22 mouse cellular contexts compared by ENCODE assay signal in genomic region chr11:53260056-53260455, GRCm38 (mm10). TPM values are rescaled to one million over a fixed set of nuclear protein-coding genes. Genes with fewer than 3 reads are reported as not detected.
DNase-seq lines count a peak whose midpoint lies in the region; ATAC-seq and TF ChIP-seq lines count a peak whose summit lies in the region.
"Had no signal": no experiment of that assay in that cellular context is flagged by ENCODE, and none has a peak within 500 bp of the region (broad histone marks: within the 10 kb centered on the region; RNA-seq: fewer than 3 reads in every experiment).

No protein-coding gene starts in this region.

- TF ChIP-seq POLR2A in lung, adult 2 months (IDR thresholded peaks at IDR 0.05; ENCODE audit: borderline replicate concordance, extremely low read depth, low read depth, low read length) = no peak

- no peak overlapping the region for H3K9ac ChIP-seq in lung, embryonic 15.5 days
- H3K9ac ChIP-seq in ES-E14 (ENCODE audit: insufficient read depth, low read depth, low read length, poor library complexity, severe bottlenecking) = no peak overlapping the region
- no peak overlapping the region for H3K9ac ChIP-seq in stomach, embryonic 16.5 days (ENCODE audit: low read length)
- no peak overlapping the region for H3K9ac ChIP-seq in midbrain, embryonic 15.5 days
- H3K9ac ChIP-seq: forebrain, embryonic 12.5 days; heart, embryonic 12.5 days; hindbrain, embryonic 12.5 days; liver, postnatal 0 days had no signal

- no peak overlapping the region for H3K4me3 ChIP-seq in lung, embryonic 15.5 days
- H3K4me3 ChIP-seq in lung, adult 2 months (replicated peaks; ENCODE audit: extremely low read depth, low read depth, low read length) = no peak overlapping the region
- no peak overlapping the region for H3K4me3 ChIP-seq in ES-E14 (ENCODE audit: insufficient read depth in 1 of 2, low read depth in 1 of 2, low read length in 2 of 2, poor library complexity in 1 of 2, severe bottlenecking in 1 of 2)
- H3K4me3 ChIP-seq in stomach, embryonic 16.5 days (replicated peaks; ENCODE audit: low read length) = no peak overlapping the region
- H3K4me3 ChIP-seq in midbrain, embryonic 15.5 days = no peak overlapping the region
- H3K4me3 ChIP-seq: forebrain, embryonic 12.5 days; heart, embryonic 12.5 days; hindbrain, embryonic 12.5 days; limb, embryonic 10.5 days; megakaryocyte, embryonic 14.5 days had no signal

- in situ Hi-C loops in ES-E14 (cut with MboI; ENCODE audit: low sequenced_read_pairs in 2 of 2, unreplicated experiment in 2 of 2) = loop anchor here in 1 of 2 experiments (5.0 kb wide), 1 partner anchor 37 kb away; no protein-coding TSS in a partner anchor

- H3K36me3 ChIP-seq in lung, embryonic 15.5 days = peaks cover 48% of the 10 kb centered on the region
- peaks cover 39% of the 10 kb centered on the region for H3K36me3 ChIP-seq in ES-E14 (ENCODE audit: control insufficient read depth, insufficient read depth, low read length, poor library complexity, severe bottlenecking)
- peaks cover 19% of the 10 kb centered on the region for H3K36me3 ChIP-seq in stomach, embryonic 16.5 days (ENCODE audit: control insufficient read depth, insufficient read depth, low read length)
- H3K36me3 ChIP-seq in midbrain, embryonic 15.5 days (replicated peaks) = peaks cover 31% of the 10 kb centered on the region

- no peaks in the 10 kb centered on the region for H3K9me3 ChIP-seq in lung, embryonic 15.5 days
- H3K9me3 ChIP-seq in ES-E14 (ENCODE audit: control insufficient read depth, insufficient read depth, low read depth, low read length) = no peaks in the 10 kb centered on the region
- H3K9me3 ChIP-seq in stomach, embryonic 16.5 days (replicated peaks; ENCODE audit: control insufficient read depth, low read length) = no peaks in the 10 kb centered on the region
- no peaks in the 10 kb centered on the region for H3K9me3 ChIP-seq in midbrain, embryonic 15.5 days
- H3K9me3 ChIP-seq: forebrain, embryonic 12.5 days; heart, embryonic 12.5 days; hindbrain, embryonic 12.5 days; limb, embryonic 10.5 days; megakaryocyte, embryonic 14.5 days had no signal

- H3K27ac ChIP-seq in lung, embryonic 15.5 days = peak overlapping the region; percentile 0; the same call in 1 of the 2 replicates
- H3K27ac ChIP-seq in ES-E14 (ENCODE audit: insufficient read depth, low read depth, low read length, poor library complexity, severe bottlenecking) = peak overlapping the region; percentile 27; the same call in 1 of the 2 replicates
- no peak overlapping the region for H3K27ac ChIP-seq in stomach, embryonic 16.5 days (ENCODE audit: low read length)
- H3K27ac ChIP-seq in midbrain, embryonic 15.5 days = no peak overlapping the region
- H3K27ac ChIP-seq: forebrain, embryonic 12.5 days; hindbrain, embryonic 12.5 days; limb, embryonic 10.5 days had no signal

- no peaks in the 10 kb centered on the region for H3K4me1 ChIP-seq in lung, embryonic 15.5 days
- H3K4me1 ChIP-seq in lung, adult 2 months (ENCODE audit: control insufficient read depth, insufficient read depth, low read length) = no peaks in the 10 kb centered on the region
- peaks cover 1 to 21% of the 10 kb centered on the region in 2 experiments; a peak in 2 of 4 replicates for H3K4me1 ChIP-seq in ES-E14 (ENCODE audit: control insufficient read depth in 2 of 2, insufficient read depth in 2 of 2, low read length in 2 of 2, poor library complexity in 1 of 2)
- no peaks in the 10 kb centered on the region for H3K4me1 ChIP-seq in stomach, embryonic 16.5 days (ENCODE audit: control insufficient read depth, insufficient read depth, low read length)
- no peaks in the 10 kb centered on the region for H3K4me1 ChIP-seq in midbrain, embryonic 15.5 days
- H3K4me1 ChIP-seq: forebrain, embryonic 12.5 days; hindbrain, embryonic 12.5 days; limb, embryonic 10.5 days had no signal

- WGBS in lung, embryonic 15.5 days = 52% methylated on average over 1 of the region's 1 CpGs
- WGBS in lung, adult 2 months = 36% methylated on average over 1 of the region's 1 CpGs
- WGBS in stomach, embryonic 16.5 days = 58% methylated on average over 1 of the region's 1 CpGs
- 80% methylated on average over 1 of the region's 1 CpGs for WGBS in midbrain, embryonic 15.5 days

- no peak for DNase-seq in lung, adult 2 months
- peak; percentile 25 for DNase-seq in ES-E14 (ENCODE audit: low read depth, low spot score)
- DNase-seq in ZHBTc4 (ENCODE audit: low read depth, low spot score) = peak; percentile 72
- no peak for DNase-seq in kidney, postnatal 4 days
- DNase-seq: cerebellum, adult 2 months; gastrocnemius, postnatal 10 days; heart, adult 11 months; heart, postnatal 14 days; kidney, adult 9 months; kidney, postnatal 25 days; liver, postnatal 0 days; thymus, adult 2 months had no signal

- no peaks in the 10 kb centered on the region for H3K27me3 ChIP-seq in lung, embryonic 15.5 days
- H3K27me3 ChIP-seq in stomach, embryonic 16.5 days (ENCODE audit: control insufficient read depth, insufficient read depth, low read length) = no peaks in the 10 kb centered on the region
- H3K27me3 ChIP-seq in midbrain, embryonic 15.5 days (replicated peaks) = no peaks in the 10 kb centered on the region
- H3K27me3 ChIP-seq: forebrain, embryonic 12.5 days; heart, embryonic 12.5 days; hindbrain, embryonic 12.5 days; megakaryocyte, embryonic 14.5 days had no signal

- no peak; the same call in 1 of the 2 replicates for ATAC-seq in lung, embryonic 15.5 days (ENCODE audit: borderline replicate concordance, extremely low read depth, low FRiP score, low TSS enrichment)
- ATAC-seq in stomach, embryonic 16.5 days (ENCODE audit: insufficient read depth, low FRiP score) = peak; percentile 47; the same call in 1 of the 2 replicates
- ATAC-seq in midbrain, embryonic 15.5 days (replicated peaks) = no peak
- ATAC-seq: inflammation-experienced regulatory T-cells, adult 6 months; liver, postnatal 0 days; midbrain, embryonic 16.5 days had no signal

- TF ChIP-seq CTCF in lung, adult 2 months (IDR thresholded peaks at IDR 0.05; ENCODE audit: insufficient read depth, low read length) = no peak

- H3K4me2 ChIP-seq in lung, embryonic 15.5 days = no peak overlapping the region
- no peak overlapping the region for H3K4me2 ChIP-seq in stomach, embryonic 16.5 days (ENCODE audit: low read depth, low read length)
- H3K4me2 ChIP-seq in midbrain, embryonic 15.5 days = no peak overlapping the region
- H3K4me2 ChIP-seq: forebrain, embryonic 12.5 days; heart, embryonic 12.5 days; hindbrain, embryonic 12.5 days had no signal

TF ChIP-seq in ES-E14, 5 proteins besides CTCF, POLR2A, EP300 and RAD21:
- TF ChIP-seq CHD2 (IDR thresholded peaks at IDR 0.05; ENCODE audit: low read depth, low read length) (no peak), ZNF384 (IDR thresholded peaks at IDR 0.05; ENCODE audit: low read depth, low read length) (no peak), HCFC1 (IDR thresholded peaks at IDR 0.05; ENCODE audit: borderline replicate concordance, insufficient read depth, low read length) (no peak), ZC3H11A (IDR thresholded peaks at IDR 0.05; ENCODE audit: borderline replicate concordance, low read depth, low read length) (no peak), MAFK (IDR thresholded peaks at IDR 0.05; ENCODE audit: insufficient read depth, low read depth, low read length) (no peak)

RNA-seq across cellular contexts. Expression of gene Hspa4, which starts 40.2 kb away (rescaled TPM):
- 88.8 and 91.2 TPM in 2 replicates for polyA plus RNA-seq in lung, embryonic 15.5 days (2015; fragmentation: Nextera tagmentation; extraction: Ambion mirVana)
- 22.0 and 24.9 TPM in 2 replicates for polyA plus RNA-seq in lung, adult 2 months (2012; rRNA removed)
- total RNA-seq in ES-E14 (2012; rRNA removed) = 182 and 280 TPM in 2 replicates
- 67.9 and 69.2 TPM in 2 replicates for polyA plus RNA-seq in stomach, embryonic 16.5 days (2015; fragmentation: Nextera tagmentation; extraction: Ambion mirVana)
- polyA plus RNA-seq in midbrain, embryonic 15.5 days (2015; fragmentation: Nextera tagmentation; extraction: Ambion mirVana) = 42.0 and 43.2 TPM in 2 replicates

Comparison
In these comparisons a context has a peak if more than half of its experiments do, and no peak if none do; other contexts are left out.
1. H3K27ac ChIP-seq: peak in lung, embryonic 15.5 days (single experiment) and ES-E14 (single experiment); none in stomach, embryonic 16.5 days (single experiment) and midbrain, embryonic 15.5 days (single experiment).
2. DNase-seq: peak in ES-E14 (single experiment) and ZHBTc4 (single experiment); none in lung, adult 2 months (single experiment) and kidney, postnatal 4 days (0 of 2).